Mouse (Mus musculus) monocyte, adult 5-6 weeks (primary cell): ENCODE results near the gene Prkar1a. TPM values are rescaled to one million over a fixed set of nuclear protein-coding genes. Genes with fewer than 3 reads are reported as not detected.
"Not testable (repeated sequence)": the region's sequence is repeated elsewhere in the genome, so short reads cannot be mapped to it uniquely, and the experiment has no call there.

Experiments used
- ATAC-seq: fragments of 153-309, 156-312 bp; replicated peaks from 2 replicates; pipeline ENCODE4 v1.8.0; 2017; ENCODE audit warnings: mild to moderate bottlenecking; ENCODE audit not compliant: low TSS enrichment, insufficient number of reproducible peaks, severe bottlenecking, poor library complexity, low FRiP score
- total RNA-seq: library from RNA; stranded (forward); fragments of 200-1000, 200-491, 200-594 nt; gene quantifications from 3 replicates; pipeline ENCODE4 v1.2.3, GENCODE M21; 2017

The Prkar1a gene
- total RNA-seq, 1 experiment from 2014 or later, result 167 TPM

DNA sequence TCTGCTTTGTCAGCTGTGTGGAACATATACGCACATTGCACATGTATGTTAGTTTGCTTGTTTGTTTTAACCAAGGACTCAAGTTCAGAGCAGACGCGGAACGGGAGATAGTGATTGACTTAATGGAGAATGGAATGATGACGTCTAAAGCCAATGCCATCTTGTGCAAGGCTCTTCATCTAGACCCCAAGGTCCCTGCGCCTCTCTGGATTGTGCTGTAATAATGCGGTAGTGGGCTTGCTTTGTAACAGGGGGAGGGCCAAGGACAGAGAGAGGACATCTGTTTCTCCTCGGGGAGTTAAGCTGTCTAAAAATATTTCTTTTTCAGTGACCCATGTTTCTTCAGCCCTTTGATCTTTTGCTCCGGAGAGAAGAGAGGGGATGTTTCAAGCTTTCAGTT is 14.3 kb upstream of the Prkar1a start:
- ATAC-seq, result no peak

DNA sequence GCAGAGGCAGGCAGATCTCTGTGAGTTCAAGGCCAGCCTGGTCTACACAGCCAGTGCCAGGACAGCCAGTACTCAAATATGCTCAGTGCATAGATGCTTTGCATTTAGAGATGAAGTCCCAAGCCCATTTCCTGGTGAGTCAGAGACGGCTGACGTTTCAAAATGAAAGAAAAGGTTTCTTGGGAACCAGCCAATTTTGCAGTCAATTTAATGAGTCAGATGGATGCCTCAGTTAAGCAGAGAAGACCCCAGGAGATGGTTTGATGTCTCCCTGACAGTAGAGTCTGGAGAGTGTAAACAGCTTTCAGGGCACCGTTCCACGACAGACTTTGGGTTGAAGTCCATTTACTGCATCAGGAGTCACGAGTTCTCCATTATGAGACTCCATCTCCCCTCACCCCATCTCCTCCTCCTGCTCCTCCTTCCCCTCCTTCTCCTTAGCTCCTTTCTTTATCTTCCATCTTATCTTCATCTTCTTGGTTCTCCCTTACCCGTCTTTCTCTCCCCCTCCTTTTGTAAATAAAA is 13.3 kb upstream of the Prkar1a start:
- ATAC-seq, result no peak

DNA sequence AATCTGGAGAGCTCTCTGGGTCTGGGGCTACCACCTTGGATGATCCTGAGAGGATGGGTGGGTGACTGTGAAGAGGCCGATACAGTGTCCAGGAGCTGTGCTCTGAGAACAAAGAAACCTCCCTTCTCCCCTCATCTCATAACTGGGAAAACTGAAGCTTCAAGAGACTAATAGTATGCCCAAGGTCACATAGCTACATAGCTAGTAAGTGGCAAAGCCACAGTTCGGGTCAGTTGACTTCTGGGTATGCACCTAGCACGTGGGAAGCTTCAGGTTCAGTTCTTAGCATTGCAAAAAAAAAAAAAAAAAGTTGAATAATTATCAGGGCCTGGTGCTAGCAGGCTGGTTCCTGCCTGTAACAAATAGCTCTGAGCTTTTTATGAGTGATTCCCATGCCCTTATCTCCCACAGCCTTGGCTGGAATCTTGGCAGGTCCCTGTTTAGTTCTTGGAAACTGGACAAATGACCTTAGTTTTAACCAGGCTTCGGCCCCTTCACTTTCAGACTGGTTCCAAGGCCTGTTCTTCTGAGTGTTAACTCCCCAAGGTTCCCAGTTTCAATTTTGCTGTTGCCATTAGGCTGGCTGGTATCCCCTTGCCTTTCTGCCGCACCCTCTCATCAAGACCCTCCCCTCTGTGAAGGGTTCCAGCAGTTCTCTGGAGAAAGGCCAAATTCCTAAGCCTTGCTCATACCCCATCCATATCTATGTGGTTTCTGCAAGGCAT is 7.5 kb upstream of the Prkar1a start:
- no peak for ATAC-seq

DNA sequence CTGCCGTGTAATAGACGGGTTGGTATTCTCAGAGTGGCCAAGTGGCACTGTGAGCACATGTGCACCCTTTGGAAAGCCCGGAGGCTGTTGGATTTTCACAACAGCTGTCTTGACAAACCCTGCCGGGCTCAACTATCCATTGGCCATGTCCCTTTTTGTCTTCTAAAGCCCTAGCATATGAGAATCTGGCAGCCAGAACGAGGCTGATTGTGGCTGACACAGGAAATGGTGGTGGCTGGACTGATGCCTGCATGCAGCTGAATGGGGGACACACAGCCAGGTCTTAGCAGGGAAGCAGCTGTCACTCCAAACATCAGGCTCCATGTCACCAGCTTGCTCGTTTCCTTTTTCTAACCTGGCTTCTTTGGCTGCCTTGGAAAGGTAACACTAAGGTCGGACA is 695 bp upstream of the Prkar1a start:
- peak; percentile 9; the same call in 1 of the 2 replicates for ATAC-seq

DNA sequence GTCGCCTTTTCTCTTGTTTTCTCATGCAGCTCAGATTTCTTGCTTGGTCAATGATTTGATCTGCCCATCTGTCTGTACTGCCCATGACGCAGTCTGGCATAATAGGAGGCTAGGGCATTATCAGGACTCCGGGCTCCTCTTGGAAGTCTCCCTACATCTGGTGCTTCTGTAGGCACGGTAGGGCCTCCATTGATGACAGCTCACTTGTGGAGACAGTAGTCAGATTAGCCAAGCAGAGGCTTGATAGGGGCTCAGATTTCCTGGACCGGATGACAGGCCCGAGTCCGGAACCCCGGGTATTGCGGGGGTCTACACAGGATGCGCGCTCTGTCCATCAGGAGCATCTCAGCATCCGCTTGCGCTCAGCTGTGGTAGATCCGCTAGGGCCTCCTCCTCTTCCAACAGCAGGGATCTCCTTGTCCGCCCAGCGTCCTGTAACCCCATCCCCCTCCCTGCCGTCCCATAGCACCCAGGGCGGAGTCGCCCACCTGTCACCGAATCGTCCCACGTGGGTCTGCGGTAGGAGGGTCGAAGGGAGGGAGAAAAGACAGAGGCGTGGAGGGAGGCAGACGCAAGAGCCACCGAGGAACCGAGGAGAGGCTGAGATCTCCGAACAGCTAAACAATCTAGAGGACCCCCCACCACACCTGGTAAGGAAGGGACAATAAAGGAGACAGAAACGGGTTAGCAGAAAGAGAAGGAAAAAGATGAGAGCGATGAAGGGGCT is 933 bp downstream of the Prkar1a start:
- peak; percentile 48 for ATAC-seq

DNA sequence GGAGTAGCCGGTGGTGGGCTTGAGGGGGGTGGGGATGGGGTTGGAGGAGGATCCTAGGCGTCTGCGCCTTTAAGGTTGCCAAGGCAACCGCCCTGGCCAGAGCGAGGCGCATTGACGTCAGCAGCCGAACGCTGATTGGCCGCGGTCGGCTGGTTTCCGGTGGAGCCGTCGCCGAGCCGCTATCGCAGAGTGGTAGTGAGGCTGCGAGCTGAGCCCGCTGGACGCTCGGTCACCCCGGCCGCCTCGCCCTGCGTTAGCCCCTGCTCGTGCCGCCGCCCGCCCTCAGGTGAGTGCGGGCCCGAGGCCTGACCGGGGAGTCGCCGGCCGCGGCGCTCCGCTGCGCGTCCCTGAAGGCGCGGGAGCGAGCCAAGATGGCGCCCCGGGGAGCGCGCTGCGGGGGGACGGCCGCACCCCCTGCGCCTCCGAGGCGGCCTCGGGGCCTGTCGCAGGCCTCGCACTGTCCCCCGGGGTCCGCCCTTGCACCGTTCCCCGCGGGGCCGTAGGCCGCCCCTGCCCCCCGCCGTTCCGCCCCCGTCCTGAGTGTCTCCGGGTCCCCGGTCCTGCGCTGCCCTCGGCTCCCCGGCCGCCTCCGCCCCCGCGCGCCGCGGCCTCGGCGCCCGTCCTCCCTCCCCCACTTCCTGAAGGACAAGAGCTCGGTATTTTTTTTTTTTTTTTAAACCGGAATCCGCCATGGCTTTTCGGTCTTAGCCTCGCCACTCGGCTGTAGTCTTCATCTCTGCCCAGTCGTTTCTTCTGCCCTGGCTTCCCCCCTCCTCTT is 1.8 kb downstream of the Prkar1a start:
- ATAC-seq, result peak; percentile 78

DNA sequence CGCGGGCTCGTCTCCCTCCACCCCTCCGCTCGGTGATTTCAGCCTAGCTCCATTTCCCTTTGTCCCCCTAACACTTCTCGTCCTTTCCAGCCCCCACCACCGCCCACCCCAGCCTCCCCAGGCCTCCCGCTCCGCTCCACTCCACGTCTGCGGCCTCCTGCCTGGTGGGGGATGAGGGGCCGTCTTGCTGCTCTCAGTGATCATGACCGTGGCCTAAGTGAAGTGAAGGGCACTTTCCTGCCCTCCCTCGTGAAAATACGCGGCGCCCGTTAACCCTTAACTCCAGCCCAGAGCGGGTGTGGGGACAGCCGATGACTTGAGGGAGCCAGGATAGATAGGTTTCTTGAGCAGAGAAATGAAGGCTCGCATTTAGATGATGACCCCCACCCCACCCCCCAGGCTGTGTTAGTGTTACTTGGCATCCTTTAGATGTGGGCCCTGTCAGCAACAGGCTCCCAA is 2.4 kb downstream of the Prkar1a start:
- no peak for ATAC-seq

DNA sequence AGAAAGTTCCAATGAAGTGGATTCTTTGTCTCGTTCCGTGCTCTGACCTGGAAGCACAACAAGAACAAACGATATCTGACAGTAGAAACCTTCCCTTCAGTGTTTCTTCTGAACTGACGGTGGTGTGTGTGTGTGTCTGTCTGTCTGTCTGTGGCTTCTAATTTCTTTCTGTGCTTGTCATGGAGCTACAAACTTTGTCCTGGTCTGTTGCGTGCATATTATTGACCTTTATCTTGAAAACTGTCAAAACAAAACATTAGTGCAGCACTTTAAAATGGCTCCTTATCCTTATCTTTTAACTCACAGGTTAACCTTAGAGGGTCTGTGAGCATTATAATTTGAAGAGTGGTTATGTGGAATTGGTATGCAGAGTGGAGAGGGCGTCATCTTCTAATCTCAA is 3.3 kb downstream of the Prkar1a start:
- ATAC-seq, result no peak

DNA sequence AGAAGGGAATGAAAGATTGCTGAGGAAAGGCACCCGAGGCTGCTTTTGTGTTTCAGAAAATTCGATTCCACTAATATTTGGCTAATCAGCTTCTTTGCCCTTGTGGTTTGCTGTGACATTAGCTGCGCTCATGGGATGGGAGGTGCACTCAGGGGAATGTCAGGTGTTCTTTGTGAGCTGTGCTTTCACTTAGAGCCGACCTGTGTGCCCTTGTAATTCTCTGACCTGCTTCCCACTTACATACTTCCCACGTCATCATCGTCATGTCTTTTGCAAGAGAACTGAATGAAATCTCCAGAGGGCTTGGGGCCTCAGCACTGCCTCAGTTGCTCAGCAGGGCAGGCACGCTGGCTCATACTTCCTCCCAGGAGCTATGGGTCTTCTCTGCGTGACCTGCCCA is 4.0 kb downstream of the Prkar1a start:
- no peak for ATAC-seq

DNA sequence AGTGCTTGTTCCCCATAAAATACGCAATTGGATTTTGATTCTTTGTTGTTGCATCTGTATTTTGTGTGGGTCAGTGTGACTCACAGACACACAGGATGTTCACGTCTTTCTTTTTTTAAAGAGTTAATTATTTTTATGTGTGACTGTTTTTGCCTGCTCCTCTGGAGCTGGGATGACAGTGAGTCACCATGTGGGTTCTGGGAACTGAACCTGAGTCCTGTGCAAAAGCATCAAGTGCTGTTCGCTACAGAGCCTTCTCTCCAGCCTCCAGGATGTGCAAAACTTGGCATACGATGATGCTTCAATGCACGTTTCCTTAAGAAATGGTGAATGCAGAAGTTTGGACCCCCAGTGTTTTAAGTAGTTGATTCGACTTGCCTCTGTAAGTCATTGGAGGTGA is 5.4 kb downstream of the Prkar1a start:
- no peak for ATAC-seq

DNA sequence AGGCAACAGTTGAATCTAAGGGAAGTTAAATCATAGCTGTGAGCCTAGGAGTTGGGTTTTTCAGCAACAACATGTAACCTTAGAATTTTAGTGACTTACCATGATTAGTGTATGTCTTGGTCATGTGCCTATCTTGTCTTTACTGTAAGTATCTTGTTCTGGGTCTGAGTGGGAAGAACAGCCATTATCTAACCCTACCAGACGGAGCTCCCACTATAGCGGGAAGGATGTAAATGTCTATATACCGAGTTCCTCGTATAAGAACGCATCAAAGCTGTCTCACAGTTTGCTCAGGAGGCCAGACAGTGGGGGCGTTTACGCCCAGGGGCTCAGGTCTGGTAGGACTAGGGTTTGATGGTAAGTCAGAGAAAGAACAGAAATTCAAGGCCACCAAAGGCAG is 7.0 kb downstream of the Prkar1a start:
- no peak for ATAC-seq

DNA sequence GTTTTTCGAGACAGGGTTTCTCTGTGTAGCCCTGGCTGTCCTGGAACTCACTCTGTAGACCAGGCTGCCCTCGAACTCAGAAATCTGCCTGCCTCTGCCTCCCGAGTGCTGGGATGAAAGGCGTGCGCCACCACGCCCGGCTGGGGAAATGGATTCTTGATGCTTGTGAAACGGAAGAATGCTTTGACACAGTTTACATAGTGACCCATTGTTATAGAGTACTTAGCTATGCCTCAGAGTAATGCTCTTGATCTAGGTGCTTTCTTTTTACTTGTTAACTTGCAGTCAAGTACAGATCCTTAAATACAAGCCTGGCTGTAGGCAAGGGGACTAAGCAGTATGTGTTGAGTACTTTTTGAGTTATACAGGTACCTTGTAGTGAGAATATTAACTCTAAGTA is 11.3 kb downstream of the Prkar1a start:
- ATAC-seq, result not testable (repeated sequence)

DNA sequence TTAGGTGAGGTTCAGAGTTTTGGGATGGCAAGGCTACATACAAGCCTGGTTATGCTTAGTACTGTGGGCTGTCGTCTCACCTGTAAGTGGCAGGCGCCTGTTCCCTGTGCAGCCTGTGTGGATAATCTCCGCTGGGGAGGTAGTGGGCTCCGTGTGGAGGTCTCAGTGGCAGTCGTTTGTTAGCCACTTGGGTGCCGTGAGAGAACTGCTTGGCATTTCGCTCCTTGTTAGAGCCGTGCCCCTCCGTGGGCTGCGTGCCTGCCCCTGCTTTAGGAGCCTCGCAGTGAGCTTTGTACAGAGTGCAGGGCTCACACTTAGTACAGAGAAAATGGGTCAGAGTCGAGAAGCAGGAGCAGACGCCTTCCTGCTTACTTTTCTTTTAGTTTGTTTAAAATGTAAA is 15.1 kb downstream of the Prkar1a start:
- no peak for ATAC-seq

DNA sequence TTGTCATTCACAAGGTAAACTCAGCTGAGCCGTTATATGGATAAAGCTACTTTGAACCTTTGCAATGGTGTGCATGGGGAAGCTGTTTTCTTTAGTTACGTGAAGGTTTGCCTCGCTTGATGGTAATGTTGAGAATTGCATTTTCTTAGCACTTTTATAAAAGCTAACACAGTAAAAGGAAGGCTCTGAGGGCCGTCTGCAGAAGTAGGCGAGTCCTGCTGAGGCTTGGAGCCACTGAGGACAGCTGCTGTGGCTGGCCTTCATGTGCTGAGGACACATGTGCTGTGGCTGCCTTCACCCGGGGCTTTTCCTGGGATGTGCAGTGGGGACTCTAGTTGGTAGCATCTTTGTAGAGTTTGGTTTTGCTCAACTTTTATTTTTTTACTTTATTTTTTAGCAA is 16.2 kb downstream of the Prkar1a start:
- no peak for ATAC-seq

DNA sequence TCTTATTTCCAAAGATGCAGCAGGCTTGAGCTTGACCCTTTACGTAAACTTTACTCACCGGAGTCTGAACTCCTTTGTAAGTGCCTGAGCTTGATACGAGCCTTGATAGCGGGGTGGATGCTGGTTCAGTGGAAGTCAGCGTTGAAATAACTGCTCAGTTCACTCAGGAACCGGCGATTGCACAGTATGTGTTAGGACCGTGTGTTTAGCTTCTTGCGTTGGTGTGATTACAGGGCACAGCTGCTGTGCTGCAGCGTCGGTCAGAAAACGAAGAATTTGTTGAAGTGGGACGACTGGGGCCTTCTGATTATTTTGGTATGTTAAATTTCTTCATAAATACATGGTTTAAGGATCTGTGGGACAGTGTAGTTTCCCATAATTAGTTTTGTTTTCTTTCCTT is 17.2 kb downstream of the Prkar1a start:
- ATAC-seq, result no peak

DNA sequence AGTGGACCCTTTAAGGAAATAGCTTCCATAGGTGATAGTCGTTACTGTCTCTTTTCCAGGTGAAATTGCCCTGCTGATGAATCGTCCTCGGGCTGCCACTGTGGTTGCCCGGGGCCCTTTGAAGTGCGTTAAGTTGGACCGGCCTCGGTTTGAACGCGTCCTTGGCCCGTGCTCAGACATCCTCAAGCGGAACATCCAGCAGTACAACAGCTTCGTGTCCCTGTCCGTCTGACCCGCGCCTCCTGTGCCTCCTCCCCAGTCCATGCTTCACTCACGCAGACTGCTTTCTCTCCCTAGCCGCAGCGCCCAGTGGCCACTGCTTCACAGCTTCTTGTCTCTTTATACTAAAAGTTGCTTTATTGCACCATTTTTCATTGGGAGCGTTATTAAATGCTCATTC is 18.2 kb downstream of the Prkar1a start:
- no peak for ATAC-seq

DNA sequence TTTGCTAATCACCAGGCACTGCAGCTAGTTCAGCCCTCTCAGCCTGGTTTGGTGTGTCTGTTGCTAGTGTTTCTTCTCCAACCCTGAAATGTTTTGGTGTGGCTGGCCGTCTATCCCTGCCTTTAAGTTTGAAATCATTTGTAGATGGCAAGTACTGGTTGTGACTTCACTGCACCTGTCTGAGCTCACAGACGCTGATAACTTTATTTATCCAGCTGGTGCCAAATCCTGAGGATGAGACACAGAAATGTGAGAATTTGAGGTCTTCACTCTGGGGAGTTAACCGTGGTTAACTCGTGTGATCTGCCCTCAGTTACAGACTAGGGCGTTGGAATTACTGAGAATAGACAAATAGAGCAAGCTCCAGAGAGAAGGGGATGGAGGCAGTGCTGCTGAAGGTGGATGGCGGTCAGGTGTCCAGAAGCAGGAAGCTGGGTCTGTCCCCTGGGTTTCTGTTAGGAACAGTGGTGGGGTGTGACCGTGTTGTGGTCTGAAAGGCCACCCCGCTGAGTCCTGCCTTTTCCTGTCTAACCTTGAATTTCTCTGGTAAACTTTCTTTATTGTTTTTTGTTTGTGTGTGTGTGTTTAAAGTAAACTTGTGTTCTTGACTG is 19.0 kb downstream of the Prkar1a start:
- ATAC-seq, result no peak

DNA sequence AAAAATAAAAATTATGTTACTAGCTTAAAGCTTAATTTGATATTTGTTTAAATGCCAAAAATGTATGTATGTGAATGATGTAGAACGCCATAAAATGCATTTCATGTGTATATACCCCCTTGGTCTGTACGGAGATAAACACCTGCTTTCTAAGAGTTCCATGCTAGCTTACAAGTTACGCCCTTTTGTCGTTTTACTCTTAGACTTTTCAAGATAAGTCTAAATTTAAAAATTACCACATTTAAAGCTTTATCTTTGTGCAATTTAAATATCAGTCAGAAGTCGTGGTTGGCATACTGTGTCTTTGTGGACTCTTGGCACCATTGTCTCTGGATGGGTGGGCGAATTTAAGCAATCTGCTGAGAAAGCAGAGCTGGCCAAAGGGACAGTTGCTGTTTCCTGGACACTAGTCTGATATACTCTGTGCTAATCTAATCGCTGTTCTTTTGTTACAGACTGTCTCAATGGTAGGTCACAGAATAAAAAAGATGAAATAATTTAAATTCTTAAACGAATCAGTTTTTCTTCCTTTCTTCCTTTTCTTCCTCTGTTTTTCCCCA is 20.0 kb downstream of the Prkar1a start:
- ATAC-seq, result no peak
